Mouse (Mus musculus) erythroblast, embryonic 14.5 days (primary cell): ENCODE measurements around the gene Kat2b.

Experiments
- GATA1 ChIP-seq: IDR thresholded peaks from 2 replicates; pipeline ENCODE4 v1.6.1; 2012; ENCODE audit warnings: low read length, inconsistent platforms, mixed read lengths
- TAL1 ChIP-seq: IDR thresholded peaks from 3 replicates; pipeline ENCODE4 v1.6.1; 2012; ENCODE audit warnings: low read length, inconsistent platforms, mixed read lengths

DNA sequence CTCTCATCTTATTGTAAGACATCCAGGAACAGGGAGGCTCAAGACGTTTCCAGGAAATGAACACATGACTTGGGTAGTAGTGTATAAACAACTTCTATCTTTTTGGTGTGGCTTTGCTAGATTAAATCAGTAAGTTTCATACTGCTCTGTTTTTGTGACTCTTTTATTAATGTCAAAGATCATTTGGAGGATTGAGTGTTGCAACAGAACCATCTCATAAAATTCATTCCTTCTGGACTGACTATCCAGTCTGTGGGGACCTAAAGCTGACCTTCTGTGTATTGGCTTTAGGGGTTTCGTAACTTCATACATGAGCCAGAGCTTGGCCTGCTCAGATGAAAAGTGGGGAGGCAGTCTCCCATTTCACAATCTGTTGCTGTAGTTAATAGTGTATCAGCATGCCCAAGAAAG lies 83.6 kb downstream of the Kat2b start:
- TF ChIP-seq GATA1 (no peak), TAL1 (no peak)
